Mouse (Mus musculus) midbrain, postnatal 0 days (tissue): ENCODE data around the gene Foxe1. TPM values are rescaled to one million over a fixed set of nuclear protein-coding genes. Genes with fewer than 3 reads are reported as not detected.

Experiments used
- ATAC-seq: fragments of 200-750 bp; cut with Nextera tagmentation; 2 replicates; pipeline ENCODE4 v1.8.0; 2017; ENCODE audit warnings: moderate number of reproducible peaks, mild to moderate bottlenecking, moderate TSS enrichment, moderate library complexity; ENCODE audit not compliant: low FRiP score
- DNase-seq: peaks from one replicate; pipeline ENCODE4 v3.0.0-alpha.2; 2015; ENCODE audit warnings: low spot score
- H3K27ac ChIP-seq: fragments of 300-500 bp; sonication (generic); 2 replicates; pipeline ENCODE4 v1.5.1; 2014; ENCODE audit warnings: low read depth, mild to moderate bottlenecking, low read length, mixed read lengths
- H3K27me3 ChIP-seq: fragments of 300-500 bp; sonication (generic); 2 replicates; pipeline ENCODE4 v1.6.1; 2014; ENCODE audit warnings: low read length, control low read depth, mixed read lengths; ENCODE audit not compliant: insufficient read depth
- H3K36me3 ChIP-seq: fragments of 300-500 bp; sonication (generic); 2 replicates; pipeline ENCODE4 v1.6.1; 2014; ENCODE audit warnings: low read length, control low read depth, mixed read lengths; ENCODE audit not compliant: insufficient read depth
- H3K4me1 ChIP-seq: fragments of 300-500 bp; sonication (generic); 2 replicates; pipeline ENCODE4 v1.6.1; 2014; ENCODE audit warnings: mild to moderate bottlenecking, control low read depth, antibody characterized with exemption, low read length, mixed read lengths; ENCODE audit not compliant: insufficient read depth
- H3K4me2 ChIP-seq: fragments of 300-500 bp; sonication (generic); 2 replicates; pipeline ENCODE4 v1.6.1; 2014; ENCODE audit warnings: low read depth, mild to moderate bottlenecking, low read length, mixed read lengths; ENCODE audit not compliant: poor library complexity, severe bottlenecking
- H3K4me3 ChIP-seq: fragments of 300-500 bp; sonication (generic); 2 replicates; pipeline ENCODE4 v1.5.1; 2014; ENCODE audit warnings: low read depth, mild to moderate bottlenecking, low read length, moderate library complexity
- H3K9ac ChIP-seq: fragments of 300-500 bp; sonication (generic); replicated peaks from 2 replicates; pipeline ENCODE4 v1.6.1; 2014; ENCODE audit warnings: mild to moderate bottlenecking, low read length, moderate library complexity, mixed read lengths; ENCODE audit not compliant: poor library complexity, severe bottlenecking
- H3K9me3 ChIP-seq: fragments of 300-500 bp; sonication (generic); 2 replicates; pipeline ENCODE4 v1.6.1; 2016; ENCODE audit warnings: low read length, control low read depth
- CTCF ChIP-seq: IDR thresholded peaks from 2 replicates; pipeline ENCODE4 v1.5.1; 2016; ENCODE audit warnings: antibody characterized with exemption, mild to moderate bottlenecking
- WGBS: fragments of 180-500 bp; shearing (Covaris S2); extraction: QIAGEN DNeasy Blood & Tissue Kit; methylation state at CpG from one replicate; pipeline ENCODE4 v1.1.7; 2014; 5-methylcytosine and 5-hydroxymethylcytosine counted together
- polyA plus RNA-seq: library from polyadenylated mRNA; unstranded; fragments of >200 nt; fragmentation: Nextera tagmentation; extraction: Ambion mirVana; gene quantifications from 2 replicates; pipeline ENCODE4 v1.2.1, GENCODE M21; 2015
- total RNA-seq: library from RNA; depleted of rRNA; stranded (reverse); fragments of >200 nt; gene quantifications from 2 replicates; pipeline ENCODE4 v1.2.3, GENCODE M21; 2014

Gene Foxe1
- total and polyA plus RNA-seq, 2 experiments from 2014 or later, result not detected

- Histone ChIP-seq H3K4me2 (no peak overlapping the region), H3K9me3 (no peaks in the 10 kb centered on the region), H3K27ac (no peak overlapping the region), H3K36me3 (no peaks in the 10 kb centered on the region), H3K4me3 (no peak overlapping the region), H3K27me3 (no peaks in the 10 kb centered on the region), H3K4me1 (no peaks in the 10 kb centered on the region), H3K9ac (no peak overlapping the region)
- TF ChIP-seq CTCF, result no peak
- no peak for ATAC-seq
- WGBS, result 78% methylated on average over 2 of the region's 2 CpGs
- no peak for DNase-seq
Observed at GRCm38 (mm10) chr4:46311631-46312030, 31.8 kb upstream of the Foxe1 start.

GRCm38 (mm10) chr4:46321730-46322389, 21.5 kb upstream of the Foxe1 start:
- Histone ChIP-seq H3K4me2 (peak overlapping the region; percentile 3; the same call in 1 of the 2 replicates), H3K9ac (no peak overlapping the region), H3K4me1 (no peaks in the 10 kb centered on the region), H3K9me3 (no peaks in the 10 kb centered on the region), H3K36me3 (no peaks in the 10 kb centered on the region), H3K27ac (0 out of 2 replicates have a peak overlapping the region, but pooled peaks have one; percentile 33), H3K27me3 (peaks cover 3% of the 10 kb centered on the region; the same call in 1 of the 2 replicates), H3K4me3 (no peak overlapping the region)
- DNase-seq (peak; percentile 45), ATAC-seq (no peak)
- TF ChIP-seq CTCF, result no peak
- 48% methylated on average over 13 of the region's 13 CpGs for WGBS

- WGBS, result 58% methylated on average over 4 of the region's 4 CpGs
- ATAC-seq, result no peak
- TF ChIP-seq CTCF, result no peak
Observed at GRCm38 (mm10) chr4:46322715-46323114, 20.7 kb upstream of the Foxe1 start.

GRCm38 (mm10) chr4:46328906-46329305, 14.5 kb upstream of the Foxe1 start:
- H3K4me1 ChIP-seq, result no peaks in the 10 kb centered on the region
- no peak overlapping the region for H3K9ac ChIP-seq
- 25% methylated on average over 3 of the region's 3 CpGs for WGBS
- ATAC-seq (0 out of 2 replicates have a peak, but pooled peaks have one; percentile 10), DNase-seq (no peak)
- no peaks in the 10 kb centered on the region for H3K36me3 ChIP-seq
- H3K4me2 ChIP-seq, result no peak overlapping the region
- no peaks in the 10 kb centered on the region for H3K9me3 ChIP-seq
- no peak for TF ChIP-seq CTCF
- H3K4me3 ChIP-seq, result no peak overlapping the region
- H3K27ac ChIP-seq, result no peak overlapping the region
- no peaks in the 10 kb centered on the region for H3K27me3 ChIP-seq

More at GRCm38 (mm10) chr4:46322715-46323114, 20.7 kb upstream of the Foxe1 start:
- H3K9me3 ChIP-seq, result no peaks in the 10 kb centered on the region
- H3K27me3 ChIP-seq, result peaks cover 3% of the 10 kb centered on the region; the same call in 1 of the 2 replicates
- H3K4me2 ChIP-seq, result no peak overlapping the region
- no peaks in the 10 kb centered on the region for H3K36me3 ChIP-seq
- no peak overlapping the region for H3K4me3 ChIP-seq
- H3K4me1 ChIP-seq, result no peaks in the 10 kb centered on the region
- DNase-seq, result no peak
- H3K9ac ChIP-seq, result no peak overlapping the region
- no peak overlapping the region for H3K27ac ChIP-seq

- WGBS, result 21% methylated on average over 1 of the region's 1 CpGs
- no peaks in the 10 kb centered on the region for H3K9me3 ChIP-seq
- ATAC-seq (no peak), DNase-seq (no peak)
- H3K36me3 ChIP-seq, result no peaks in the 10 kb centered on the region
- peak; percentile 36; the same call in 1 of the 2 replicates for TF ChIP-seq CTCF
- no peaks in the 10 kb centered on the region for H3K4me1 ChIP-seq
- no peak overlapping the region for H3K4me2 ChIP-seq
- H3K9ac ChIP-seq, result no peak overlapping the region
- peaks cover 32% of the 10 kb centered on the region for H3K27me3 ChIP-seq
- H3K4me3 ChIP-seq, result no peak overlapping the region
- no peak overlapping the region for H3K27ac ChIP-seq
Observed at GRCm38 (mm10) chr4:46335846-46336245, 7.6 kb upstream of the Foxe1 start.

- no peak for ATAC-seq
- Histone ChIP-seq H3K36me3 (no peaks in the 10 kb centered on the region), H3K4me2 (no peak overlapping the region), H3K27me3 (peaks cover 53% of the 10 kb centered on the region), H3K9me3 (no peaks in the 10 kb centered on the region), H3K4me1 (peaks cover 4% of the 10 kb centered on the region; the same call in 1 of the 2 replicates), H3K4me3 (no peak overlapping the region), H3K27ac (no peak overlapping the region), H3K9ac (no peak overlapping the region)
- TF ChIP-seq CTCF, result no peak
- WGBS, result 3% methylated on average over 3 of the region's 3 CpGs
- DNase-seq, result no peak
Observed at GRCm38 (mm10) chr4:46337990-46338389, 5.4 kb upstream of the Foxe1 start.
